Comparison of ENCODE assay signal across 19 mouse cellular contexts in the genomic region with DNA sequence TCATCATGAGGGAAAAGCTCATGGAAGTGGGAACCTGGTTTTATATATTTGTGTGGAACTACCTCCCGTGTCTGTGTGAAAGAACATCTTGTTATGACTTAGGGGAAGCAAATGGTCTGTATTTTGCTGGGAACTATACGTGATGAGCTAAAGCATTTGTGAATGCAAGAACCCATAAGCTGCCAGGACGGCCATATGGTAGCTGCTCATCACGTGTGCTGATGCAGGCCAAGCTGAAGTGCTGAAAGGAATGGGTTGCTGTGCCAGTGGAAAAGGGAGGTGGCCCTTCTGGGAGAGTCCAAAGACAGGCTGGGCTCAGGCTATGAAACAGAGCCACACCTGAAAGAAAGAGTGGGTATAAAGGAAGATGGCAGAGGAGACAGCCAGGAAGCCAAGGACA.
DNase-seq lines count a peak whose midpoint lies in the region; ATAC-seq and TF ChIP-seq lines count a peak whose summit lies in the region.
"Had no signal": no experiment of that assay in that cellular context is flagged by ENCODE, and none has a peak within 500 bp of the region (broad histone marks: within the 10 kb centered on the region; RNA-seq: fewer than 3 reads in every experiment).

No protein-coding gene starts in this region.

- no peak for TF ChIP-seq CTCF in left cerebral cortex, adult 2 months (IDR thresholded peaks at IDR 0.05)

- no peak overlapping the region for H3K4me3 ChIP-seq in forebrain, embryonic 14.5 days (ENCODE audit: low read depth, low read length)
- H3K4me3 ChIP-seq in forebrain, embryonic 10.5 days = no peak overlapping the region
- no peak overlapping the region for H3K4me3 ChIP-seq in left cerebral cortex, adult 2 months
- H3K4me3 ChIP-seq: heart, embryonic 10.5 days; intestine, embryonic 15.5 days; limb, embryonic 13.5 days; megakaryocyte, embryonic 14.5 days had no signal

- WGBS in forebrain, embryonic 14.5 days = 83% methylated on average over 4 of the region's 4 CpGs
- WGBS in forebrain, embryonic 10.5 days = 89% methylated on average over 4 of the region's 4 CpGs

- no peaks in the 10 kb centered on the region for H3K27me3 ChIP-seq in forebrain, embryonic 14.5 days (replicated peaks; ENCODE audit: control insufficient read depth, insufficient read depth, low read length)
- H3K27me3 ChIP-seq in forebrain, embryonic 10.5 days (ENCODE audit: poor library complexity, severe bottlenecking) = no peaks in the 10 kb centered on the region
- H3K27me3 ChIP-seq: intestine, embryonic 15.5 days; limb, embryonic 13.5 days; megakaryocyte, embryonic 14.5 days had no signal

- H3K36me3 ChIP-seq in forebrain, embryonic 14.5 days (ENCODE audit: control insufficient read depth, insufficient read depth, low read length) = no peaks in the 10 kb centered on the region
- no peaks in the 10 kb centered on the region for H3K36me3 ChIP-seq in forebrain, embryonic 10.5 days (replicated peaks)
- H3K36me3 ChIP-seq: heart, embryonic 10.5 days; intestine, embryonic 15.5 days; limb, embryonic 13.5 days had no signal

- H3K4me2 ChIP-seq in forebrain, embryonic 14.5 days (ENCODE audit: low read length) = no peak overlapping the region
- H3K4me2 ChIP-seq: intestine, embryonic 15.5 days; limb, embryonic 13.5 days had no signal

- no peaks in the 10 kb centered on the region for H3K9me3 ChIP-seq in forebrain, embryonic 14.5 days (replicated peaks; ENCODE audit: control insufficient read depth, low read length)
- H3K9me3 ChIP-seq in forebrain, embryonic 10.5 days = no peaks in the 10 kb centered on the region
- H3K9me3 ChIP-seq: heart, embryonic 10.5 days; intestine, embryonic 15.5 days; limb, embryonic 13.5 days had no signal

- no peak for ATAC-seq in forebrain, embryonic 14.5 days
- peak; percentile 82 for ATAC-seq in frontal cortex, adult (ENCODE audit: low TSS enrichment)
- ATAC-seq: intestine, embryonic 15.5 days had no signal

- intact Hi-C loops in left cerebral cortex, adult 2 months (cut with DNase I) = no loop called here

- peak; percentile 6 for DNase-seq in forebrain, embryonic 14.5 days (ENCODE audit: low spot score)
- DNase-seq in forebrain, embryonic 10.5 days (ENCODE audit: extremely low spot score, low spot score) = no peak
- DNase-seq in left cerebral cortex, adult 2 months (ENCODE audit: extremely low spot score in 1 of 2, low spot score in 2 of 2) = peak; percentile 11 to 20
- DNase-seq in right cerebral cortex, postnatal 4 days = peak; percentile 21
- no peak for DNase-seq in kidney, adult 11 months
- no peak for DNase-seq in lung, postnatal 4 days
- DNase-seq in spleen, postnatal 36 days (ENCODE audit: low spot score in 2 of 2) = no peak
- DNase-seq: adrenal gland, postnatal 36 days; B cell, adult 2 months; embryo, embryonic 11 days; heart, postnatal 4 days; kidney, postnatal 10 days; lung, adult 18-20 months; thymus, adult 18-20 months had no signal

- H3K9ac ChIP-seq in forebrain, embryonic 14.5 days (ENCODE audit: low read length) = no peak overlapping the region
- H3K9ac ChIP-seq: intestine, embryonic 15.5 days; limb, embryonic 13.5 days had no signal

- no peak overlapping the region for H3K27ac ChIP-seq in forebrain, embryonic 14.5 days (ENCODE audit: low read depth, low read length)
- H3K27ac ChIP-seq in forebrain, embryonic 10.5 days = no peak overlapping the region
- H3K27ac ChIP-seq in left cerebral cortex, adult 2 months = peak overlapping the region; percentile 47; the same call in 1 of the 2 replicates
- H3K27ac ChIP-seq: heart, embryonic 10.5 days; intestine, embryonic 15.5 days; limb, embryonic 13.5 days had no signal

- H3K4me1 ChIP-seq in forebrain, embryonic 14.5 days (ENCODE audit: control insufficient read depth, insufficient read depth, low read length) = no peaks in the 10 kb centered on the region
- no peaks in the 10 kb centered on the region for H3K4me1 ChIP-seq in forebrain, embryonic 10.5 days
- H3K4me1 ChIP-seq: heart, embryonic 10.5 days; intestine, embryonic 15.5 days; limb, embryonic 13.5 days; megakaryocyte, embryonic 14.5 days had no signal

Comparison
In these comparisons a context has a peak if more than half of its experiments do, and no peak if none do; other contexts are left out.
1. DNase-seq: peak in forebrain, embryonic 14.5 days (single experiment), left cerebral cortex, adult 2 months (2 of 2) and right cerebral cortex, postnatal 4 days (single experiment); none in forebrain, embryonic 10.5 days (single experiment), kidney, adult 11 months (single experiment), lung, postnatal 4 days (0 of 2) and spleen, postnatal 36 days (0 of 2).